Mouse (Mus musculus) MEL (cell line): ENCODE data around the gene Fam214a. TPM values are rescaled to one million over a fixed set of nuclear protein-coding genes. Genes with fewer than 3 reads are reported as not detected.

Source experiments
- DNase-seq: peaks from one replicate; pipeline ENCODE4 v3.0.0; 2011; ENCODE audit warnings: low read depth, low spot score
- H3K27ac ChIP-seq: 2 replicates; pipeline ENCODE4 v1.5.1; 2012; ENCODE audit warnings: low read depth, mild to moderate bottlenecking, control low read depth, low read length, moderate library complexity; ENCODE audit not compliant: control insufficient read depth
- H3K27me3 ChIP-seq, 2 experiments: fragments of 150-350 bp in 1 of 2; sonication (generic) in 1 of 2; 2 replicates each; pipeline ENCODE4 v1.6.1; 2012; ENCODE audit warnings: low read length in 2 of 2, mild to moderate bottlenecking in 2 of 2, improper control_type of control experiment in 1 of 2, moderate library complexity in 1 of 2; ENCODE audit not compliant: insufficient read depth in 2 of 2, control insufficient read depth in 1 of 2
- H3K36me3 ChIP-seq, 2 experiments: 2 replicates each; pipeline ENCODE4 v1.6.1; 2012 to 2014; ENCODE audit warnings: low read length in 2 of 2, improper control_type of control experiment in 1 of 2, inconsistent platforms in 1 of 2, mild to moderate bottlenecking in 1 of 2; ENCODE audit not compliant: insufficient read depth in 2 of 2, control insufficient read depth in 1 of 2
- H3K4me1 ChIP-seq, 2 experiments: fragments of 150-350 bp in 1 of 2; sonication (generic) in 1 of 2; 2 replicates each; pipeline ENCODE4 v1.6.1; 2012; ENCODE audit warnings: low read length in 2 of 2, improper control_type of control experiment in 1 of 2, mild to moderate bottlenecking in 1 of 2; ENCODE audit not compliant: insufficient read depth in 2 of 2, control insufficient read depth in 1 of 2
- H3K4me3 ChIP-seq, 2 experiments: fragments of 150-350 bp in 1 of 2; sonication (generic) in 1 of 2; 2 replicates each; pipeline ENCODE4 v1.5.1; 2012; ENCODE audit warnings: low read depth in 2 of 2, low read length in 2 of 2, mild to moderate bottlenecking in 2 of 2, moderate library complexity in 2 of 2, control low read depth in 1 of 2, improper control_type of control experiment in 1 of 2; ENCODE audit not compliant: control insufficient read depth in 1 of 2, insufficient read depth in 1 of 2
- H3K79me2 ChIP-seq: 2 replicates; pipeline ENCODE4 v1.6.1; 2012; ENCODE audit warnings: mild to moderate bottlenecking, low read length, moderate library complexity; ENCODE audit not compliant: control insufficient read depth, poor library complexity, insufficient read depth
- H3K9ac ChIP-seq: 2 replicates; pipeline ENCODE4 v1.6.1; 2012; ENCODE audit warnings: low read depth, mild to moderate bottlenecking, control low read depth, low read length, moderate library complexity; ENCODE audit not compliant: control insufficient read depth, poor library complexity, severe bottlenecking
- H3K9me3 ChIP-seq: fragments of 150-350 bp; sonication (generic); replicated peaks from 2 replicates; pipeline ENCODE4 v1.6.1; 2012; ENCODE audit warnings: mild to moderate bottlenecking, low read length, improper control_type of control experiment, moderate library complexity; ENCODE audit not compliant: insufficient read depth
- BHLHE40 ChIP-seq: IDR thresholded peaks from 2 replicates; pipeline ENCODE4 v1.6.1; 2012; ENCODE audit warnings: low read depth, mild to moderate bottlenecking, inconsistent platforms, low read length, improper control_type of control experiment, borderline replicate concordance
- CHD1 ChIP-seq: IDR thresholded peaks from 2 replicates; pipeline ENCODE4 v1.6.1; 2012; ENCODE audit warnings: low read depth, mild to moderate bottlenecking, inconsistent platforms, low read length, improper control_type of control experiment
- CHD2 ChIP-seq: IDR thresholded peaks from 2 replicates; pipeline ENCODE4 v1.6.1; 2011; ENCODE audit warnings: low read length, improper control_type of control experiment
- CTCF ChIP-seq, 3 experiments: IDR thresholded peaks in 2 of 3; conservative IDR thresholded peaks in 1 of 3; 2 replicates each; pipeline ENCODE4 v1.5.1; 2011 to 2012; ENCODE audit warnings: low read length in 3 of 3, low read depth in 2 of 3, mild to moderate bottlenecking in 2 of 3, improper control_type of control experiment in 1 of 3, inconsistent platforms in 1 of 3, mixed read lengths in 1 of 3, moderate library complexity in 1 of 3; ENCODE audit not compliant: control insufficient read depth in 1 of 3, insufficient read depth in 1 of 3, poor library complexity in 1 of 3, severe bottlenecking in 1 of 3
- E2F4 ChIP-seq: IDR thresholded peaks from 2 replicates; pipeline ENCODE4 v1.6.1; 2011; ENCODE audit warnings: low read depth, low read length, improper control_type of control experiment, borderline replicate concordance
- ELF1 ChIP-seq: IDR thresholded peaks from 2 replicates; pipeline ENCODE4 v1.6.1; 2014; ENCODE audit warnings: low read depth, mild to moderate bottlenecking, inconsistent platforms, low read length, improper control_type of control experiment, moderate library complexity
- EP300 ChIP-seq, 2 experiments: IDR thresholded peaks; 2 replicates each; pipeline ENCODE4 v1.6.1; 2011; ENCODE audit warnings: improper control_type of control experiment in 2 of 2, low read length in 2 of 2, low read depth in 1 of 2, mild to moderate bottlenecking in 1 of 2
- ETS1 ChIP-seq: IDR thresholded peaks from 2 replicates; pipeline ENCODE4 v1.6.1; 2012; ENCODE audit warnings: low read depth, mild to moderate bottlenecking, inconsistent platforms, low read length, improper control_type of control experiment, moderate library complexity
- GABPA ChIP-seq: IDR thresholded peaks from 2 replicates; pipeline ENCODE4 v1.6.1; 2012; ENCODE audit warnings: low read depth, mild to moderate bottlenecking, inconsistent platforms, low read length, improper control_type of control experiment, moderate library complexity
- GATA1 ChIP-seq: IDR thresholded peaks from 2 replicates; pipeline ENCODE4 v1.6.1; 2011; ENCODE audit warnings: low read depth, low read length, improper control_type of control experiment
- HCFC1 ChIP-seq: IDR thresholded peaks from 2 replicates; pipeline ENCODE4 v1.6.1; 2012; ENCODE audit warnings: low read depth, mild to moderate bottlenecking, inconsistent platforms, low read length, improper control_type of control experiment, moderate library complexity
- JUND ChIP-seq: IDR thresholded peaks from 2 replicates; pipeline ENCODE4 v1.6.1; 2011; ENCODE audit warnings: low read depth, mild to moderate bottlenecking, improper control_type of control experiment, low read length
- KAT2A ChIP-seq: conservative IDR thresholded peaks from 2 replicates; pipeline ENCODE4 v1.6.1; 2012; ENCODE audit warnings: low read depth, low read length, improper control_type of control experiment, inconsistent platforms
- MAFK ChIP-seq: IDR thresholded peaks from 2 replicates; pipeline ENCODE4 v1.6.1; 2011; ENCODE audit warnings: low read depth, mild to moderate bottlenecking, low read length, improper control_type of control experiment, borderline replicate concordance
- MAX ChIP-seq: IDR thresholded peaks from 2 replicates; pipeline ENCODE4 v1.6.1; 2011; ENCODE audit warnings: low read length, improper control_type of control experiment
- MAZ ChIP-seq: IDR thresholded peaks from 2 replicates; pipeline ENCODE4 v1.6.1; 2012; ENCODE audit warnings: low read depth, mild to moderate bottlenecking, inconsistent platforms, low read length, improper control_type of control experiment
- MEF2A ChIP-seq: IDR thresholded peaks from 2 replicates; pipeline ENCODE4 v1.6.1; 2014; ENCODE audit warnings: low read depth, mild to moderate bottlenecking, inconsistent platforms, low read length, improper control_type of control experiment; ENCODE audit not compliant: poor library complexity, insufficient replicate concordance, severe bottlenecking; ENCODE audit errors: extremely low read depth
- MXI1 ChIP-seq: IDR thresholded peaks from 2 replicates; pipeline ENCODE4 v1.6.1; 2011; ENCODE audit warnings: mild to moderate bottlenecking, low read depth, low read length, improper control_type of control experiment
- MYB ChIP-seq: IDR thresholded peaks from 2 replicates; pipeline ENCODE4 v1.6.1; 2011; ENCODE audit warnings: mild to moderate bottlenecking, low read depth, low read length, improper control_type of control experiment
- MYC ChIP-seq: IDR thresholded peaks from 2 replicates; pipeline ENCODE4 v1.6.1; 2011; ENCODE audit warnings: low read depth, mild to moderate bottlenecking, low read length, improper control_type of control experiment, moderate library complexity
- NELFE ChIP-seq: IDR thresholded peaks from 2 replicates; pipeline ENCODE4 v1.6.1; 2011; ENCODE audit warnings: low read depth, low read length, improper control_type of control experiment
- NRF1 ChIP-seq: IDR thresholded peaks from 2 replicates; pipeline ENCODE4 v1.6.1; 2014; ENCODE audit warnings: low read depth, mild to moderate bottlenecking, inconsistent platforms, low read length, improper control_type of control experiment, moderate library complexity; ENCODE audit not compliant: poor library complexity, insufficient read depth, severe bottlenecking
- POLR2A ChIP-seq, 2 experiments: IDR thresholded peaks; 2 replicates each; pipeline ENCODE4 v1.6.1; 2011 to 2012; ENCODE audit warnings: low read length in 2 of 2, mild to moderate bottlenecking in 2 of 2, control low read depth in 1 of 2, improper control_type of control experiment in 1 of 2, low read depth in 1 of 2, moderate library complexity in 1 of 2; ENCODE audit not compliant: control insufficient read depth in 1 of 2, insufficient read depth in 1 of 2, poor library complexity in 1 of 2
- POLR2AphosphoS2 ChIP-seq: IDR thresholded peaks from 2 replicates; pipeline ENCODE4 v1.6.1; 2011; ENCODE audit warnings: low read length, improper control_type of control experiment
- POLR2AphosphoS5 ChIP-seq: IDR thresholded peaks from 2 replicates; pipeline ENCODE4 v1.6.1; 2012; ENCODE audit warnings: low read depth, borderline replicate concordance, mild to moderate bottlenecking, inconsistent platforms, low read length, moderate library complexity, mixed read lengths
- RAD21 ChIP-seq: IDR thresholded peaks from 2 replicates; pipeline ENCODE4 v1.6.1; 2011; ENCODE audit warnings: mild to moderate bottlenecking, low read depth, low read length, improper control_type of control experiment
- RCOR1 ChIP-seq: IDR thresholded peaks from 2 replicates; pipeline ENCODE4 v1.6.1; 2012; ENCODE audit warnings: low read depth, mild to moderate bottlenecking, inconsistent platforms, low read length, improper control_type of control experiment
- SIN3A ChIP-seq: IDR thresholded peaks from 2 replicates; pipeline ENCODE4 v1.6.1; 2012; ENCODE audit warnings: low read length, improper control_type of control experiment, inconsistent platforms
- SMC3 ChIP-seq: IDR thresholded peaks from 2 replicates; pipeline ENCODE4 v1.6.1; 2011; ENCODE audit warnings: low read depth, low read length, improper control_type of control experiment
- TAL1 ChIP-seq: IDR thresholded peaks from 2 replicates; pipeline ENCODE4 v1.6.1; 2012; ENCODE audit warnings: mild to moderate bottlenecking, inconsistent platforms, low read length, moderate library complexity, mixed read lengths
- TBP ChIP-seq: IDR thresholded peaks from 2 replicates; pipeline ENCODE4 v1.8.0; 2011; ENCODE audit warnings: low read depth, low read length, improper control_type of control experiment
- TCF12 ChIP-seq: IDR thresholded peaks from 2 replicates; pipeline ENCODE4 v1.6.1; 2014; ENCODE audit warnings: low read depth, mild to moderate bottlenecking, inconsistent platforms, low read length, improper control_type of control experiment, moderate library complexity
- UBTF ChIP-seq: IDR thresholded peaks from 2 replicates; pipeline ENCODE4 v1.6.1; 2012; ENCODE audit warnings: low read depth, mild to moderate bottlenecking, inconsistent platforms, low read length, improper control_type of control experiment, moderate library complexity, borderline replicate concordance; ENCODE audit not compliant: insufficient read depth
- USF1 ChIP-seq: IDR thresholded peaks from 2 replicates; pipeline ENCODE4 v1.6.1; 2014; ENCODE audit warnings: low read depth, mild to moderate bottlenecking, inconsistent platforms, low read length, improper control_type of control experiment, moderate library complexity
- USF2 ChIP-seq, 2 experiments: IDR thresholded peaks; 2 replicates each; pipeline ENCODE4 v1.6.1; 2011 to 2012; ENCODE audit warnings: improper control_type of control experiment in 2 of 2, low read length in 2 of 2, borderline replicate concordance in 1 of 2, inconsistent platforms in 1 of 2, low read depth in 1 of 2, mild to moderate bottlenecking in 1 of 2; ENCODE audit not compliant: insufficient read depth in 1 of 2
- ZC3H11A ChIP-seq: IDR thresholded peaks from 2 replicates; pipeline ENCODE4 v1.6.1; 2012; ENCODE audit warnings: low read depth, mild to moderate bottlenecking, inconsistent platforms, low read length, improper control_type of control experiment
- ZMIZ1 ChIP-seq: IDR thresholded peaks from 2 replicates; pipeline ENCODE4 v1.6.1; 2012; ENCODE audit warnings: low read depth, mild to moderate bottlenecking, inconsistent platforms, low read length, improper control_type of control experiment, moderate library complexity
- ZNF384 ChIP-seq: IDR thresholded peaks from 2 replicates; pipeline ENCODE4 v1.6.1; 2012; ENCODE audit warnings: low read depth, mild to moderate bottlenecking, inconsistent platforms, low read length, improper control_type of control experiment
- polyA plus RNA-seq, 2 experiments: library from polyadenylated mRNA; stranded (reverse) in 1 of 2; unstranded in 1 of 2; fragments of >175 nt in 1 of 2; fragments of >200 nt in 1 of 2; gene quantifications; 2 replicates each; pipeline versions ENCODE4 v1.2.1 to v1.2.4; 2012; ENCODE audit warnings: low replicate concordance in 2 of 2, low read depth in 1 of 2; ENCODE audit not compliant: insufficient read length in 2 of 2, insufficient read depth in 1 of 2, missing spikeins in 1 of 2
- total RNA-seq: library from RNA; depleted of rRNA; stranded (reverse); fragments of 300-350 nt; gene quantifications from 2 replicates; pipeline ENCODE4 v1.2.3, GENCODE M21; 2012

Fam214a gene
- total and polyA plus RNA-seq, 3 experiments = 2.3 to 3.9 TPM; not detected in 1

DNA sequence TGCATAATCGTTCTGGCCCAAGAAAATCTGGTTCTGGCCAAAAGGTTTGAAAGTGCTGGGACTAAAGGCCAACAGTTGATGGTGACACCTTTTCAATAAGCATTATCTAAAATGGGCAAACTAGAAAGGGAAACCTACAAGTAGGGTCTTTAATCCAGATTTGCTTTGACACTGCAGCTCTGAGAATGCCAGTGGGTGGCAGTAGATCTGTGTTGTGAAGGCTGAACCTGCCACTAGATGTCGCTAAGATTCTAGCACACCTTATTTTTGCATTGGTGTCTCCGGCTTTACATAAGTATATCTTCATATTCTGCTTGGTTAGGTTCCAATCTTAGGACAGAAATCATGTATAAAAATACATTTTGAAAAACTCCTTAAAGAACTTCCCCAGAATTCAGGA, 97.3 kb downstream of the Fam214a start:
- Histone ChIP-seq H3K9me3 (no peaks in the 10 kb centered on the region), H3K4me3 (no peak overlapping the region), H3K9ac (no peak overlapping the region), H3K79me2 (peaks cover 35% of the 10 kb centered on the region), H3K27ac (no peak overlapping the region), H3K36me3 (peaks cover 17 to 34% of the 10 kb centered on the region in 2 experiments), H3K4me1 (peaks cover 6 to 7% of the 10 kb centered on the region in 2 experiments), H3K27me3 (no peaks in the 10 kb centered on the region)
- DNase-seq = peak; percentile 82
- TF ChIP-seq E2F4 = no peak
- no peak for TF ChIP-seq ZMIZ1
- peak in 2 of 3 experiments; percentile 76 to 92; a peak in 5 of 6 replicates for TF ChIP-seq CTCF (IDR thresholded peaks at IDR 0.05 in 2 of 3, conservative IDR thresholded peaks at IDR 0.05 in 1 of 3; ENCODE audit: control insufficient read depth in 1 of 3, insufficient read depth in 1 of 3, low read depth in 2 of 3, low read length in 3 of 3, poor library complexity in 1 of 3, severe bottlenecking in 1 of 3)
- TF ChIP-seq KAT2A = no peak
- TF ChIP-seq POLR2AphosphoS5 = no peak
- 0 out of 2 replicates have a peak, but pooled peaks have one; percentile 29 for TF ChIP-seq MYC
- peak; percentile 55; the same call in 1 of the 2 replicates for TF ChIP-seq HCFC1
- TF ChIP-seq MAX = no peak
- no peak for TF ChIP-seq USF1
- no peak for TF ChIP-seq TCF12
- TF ChIP-seq POLR2A (IDR thresholded peaks at IDR 0.05; ENCODE audit: control insufficient read depth in 1 of 2, insufficient read depth in 1 of 2, low read depth in 1 of 2, low read length in 2 of 2, poor library complexity in 1 of 2) = 0 out of 4 replicates have a peak, but pooled peaks of 1 of the 2 experiments have one; percentile 21
- TF ChIP-seq USF2 (IDR thresholded peaks at IDR 0.05; ENCODE audit: borderline replicate concordance in 1 of 2, insufficient read depth in 1 of 2, low read depth in 1 of 2, low read length in 2 of 2) = no peak
- no peak for TF ChIP-seq MAFK
- no peak for TF ChIP-seq ETS1
- no peak for TF ChIP-seq EP300 (IDR thresholded peaks at IDR 0.05; ENCODE audit: low read depth in 1 of 2, low read length in 2 of 2)
- TF ChIP-seq GABPA = no peak
- TF ChIP-seq MYB = no peak
- no peak for TF ChIP-seq MEF2A
- TF ChIP-seq RAD21 = peak; percentile 83
- TF ChIP-seq NRF1 = no peak
- peak; percentile 79 for TF ChIP-seq SMC3
- TF ChIP-seq ELF1 = no peak
- TF ChIP-seq SIN3A = peak; percentile 67
- TF ChIP-seq NELFE = 0 out of 2 replicates have a peak, but pooled peaks have one; percentile 13
- no peak for TF ChIP-seq TBP
- no peak for TF ChIP-seq TAL1
- TF ChIP-seq MXI1 = no peak
- no peak for TF ChIP-seq UBTF
- TF ChIP-seq GATA1 = no peak
- TF ChIP-seq CHD1 = no peak
- no peak for TF ChIP-seq RCOR1
- no peak for TF ChIP-seq JUND
- peak; percentile 22; the same call in 1 of the 2 replicates for TF ChIP-seq BHLHE40
- TF ChIP-seq CHD2 = no peak
- TF ChIP-seq ZNF384 = 0 out of 2 replicates have a peak, but pooled peaks have one; percentile 40
- 0 out of 2 replicates have a peak, but pooled peaks have one; percentile 36 for TF ChIP-seq MAZ
- no peak for TF ChIP-seq POLR2AphosphoS2
- peak; percentile 59 for TF ChIP-seq ZC3H11A
